Mouse (Mus musculus) limb, embryonic 14.5 days (tissue): ENCODE results near the gene R3hcc1l. TPM values are rescaled to one million over a fixed set of nuclear protein-coding genes. Genes with fewer than 3 reads are reported as not detected.

ENCODE experiments used
- ATAC-seq: fragments of 200-750 bp; cut with Nextera tagmentation; 2 replicates; pipeline ENCODE4 v1.8.0; 2017; ENCODE audit warnings: low read depth, moderate number of reproducible peaks, moderate TSS enrichment; ENCODE audit not compliant: low FRiP score
- DNase-seq: peaks from one replicate; pipeline ENCODE4 v3.0.0-alpha.2; 2015; ENCODE audit warnings: low spot score
- H3K27ac ChIP-seq: fragments of 300-500 bp; sonication (generic); replicated peaks from 2 replicates; pipeline ENCODE4 v1.5.1; 2014; ENCODE audit warnings: low read depth, mild to moderate bottlenecking, low read length, moderate library complexity, mixed read lengths
- H3K27me3 ChIP-seq: fragments of 300-500 bp; sonication (generic); 2 replicates; pipeline ENCODE4 v1.6.1; 2014; ENCODE audit warnings: low read length, mixed read lengths; ENCODE audit not compliant: control insufficient read depth, insufficient read depth
- H3K36me3 ChIP-seq: fragments of 300-500 bp; sonication (generic); 2 replicates; pipeline ENCODE4 v1.6.1; 2014; ENCODE audit warnings: mild to moderate bottlenecking, low read length, moderate library complexity, mixed read lengths; ENCODE audit not compliant: control insufficient read depth, insufficient read depth
- H3K4me1 ChIP-seq: fragments of 300-500 bp; sonication (generic); 2 replicates; pipeline ENCODE4 v1.6.1; 2014; ENCODE audit warnings: antibody characterized with exemption, low read length, mixed read lengths; ENCODE audit not compliant: control insufficient read depth, insufficient read depth
- H3K4me2 ChIP-seq: fragments of 300-500 bp; sonication (generic); replicated peaks from 2 replicates; pipeline ENCODE4 v1.6.1; 2014; ENCODE audit warnings: low read depth, mild to moderate bottlenecking, low read length, moderate library complexity; ENCODE audit not compliant: severe bottlenecking
- H3K4me3 ChIP-seq: fragments of 300-500 bp; sonication (generic); replicated peaks from 2 replicates; pipeline ENCODE4 v1.5.1; 2014; ENCODE audit warnings: low read length
- H3K9ac ChIP-seq: fragments of 300-500 bp; sonication (generic); 2 replicates; pipeline ENCODE4 v1.6.1; 2014; ENCODE audit warnings: mild to moderate bottlenecking, low read depth, low read length, moderate library complexity; ENCODE audit not compliant: severe bottlenecking
- H3K9me3 ChIP-seq: fragments of 300-500 bp; sonication (generic); 2 replicates; pipeline ENCODE4 v1.6.1; 2016; ENCODE audit warnings: low read length; ENCODE audit not compliant: control insufficient read depth
- POLR2A ChIP-seq: fragments of 200-500 bp; IDR thresholded peaks from 2 replicates; pipeline ENCODE4 v1.8.0; 2012; ENCODE audit warnings: inconsistent platforms, mild to moderate bottlenecking, moderate library complexity, borderline replicate concordance; ENCODE audit not compliant: insufficient read depth, insufficient read length; ENCODE audit errors: extremely low read depth
- WGBS: fragments of 180-500 bp; shearing (Covaris S2); extraction: QIAGEN DNeasy Blood & Tissue Kit; methylation state at CpG from one replicate; pipeline ENCODE4 v1.1.7; 2014; 5-methylcytosine and 5-hydroxymethylcytosine counted together
- polyA plus RNA-seq, 2 experiments: library from polyadenylated mRNA; depleted of rRNA in 1 of 2; stranded (reverse) in 1 of 2; unstranded in 1 of 2; fragments of >200 nt; fragmentation: Nextera tagmentation in 1 of 2; extraction: Ambion mirVana in 1 of 2; gene quantifications; 2 replicates each; pipeline versions ENCODE4 v1.2.1 to v1.2.3; 2012 to 2014

Gene R3hcc1l
- polyA plus RNA-seq, 2 experiments = 15.1 to 19.6 TPM

DNA sequence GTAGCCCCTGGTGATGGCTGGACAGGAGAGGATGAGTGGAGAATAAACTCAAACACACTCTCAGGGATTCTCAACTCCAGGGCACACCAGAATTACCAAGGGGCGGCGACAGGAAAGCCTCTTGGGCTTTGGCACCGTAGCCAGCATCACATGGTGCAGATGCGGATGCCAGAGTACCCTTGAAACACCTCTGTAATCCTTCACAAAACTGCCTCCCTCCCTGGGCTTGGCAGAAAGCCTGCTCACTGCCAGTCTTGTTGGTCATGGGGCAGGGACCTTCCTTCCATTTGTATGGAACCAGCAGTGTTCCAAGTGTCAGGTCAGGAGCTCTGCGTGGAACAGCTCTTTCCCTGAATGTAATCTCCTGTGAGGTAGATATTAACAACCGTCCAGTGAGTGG is 109.5 kb downstream of the R3hcc1l start:
- no peak for DNase-seq
- no peak for ATAC-seq

GRCm38 (mm10) chr19:42631541-42631961 is 113.0 kb downstream of the R3hcc1l start:
- H3K27ac ChIP-seq = no peak overlapping the region
- 4% methylated on average over 8 of the region's 8 CpGs for WGBS
- no peak for ATAC-seq
- H3K4me1 ChIP-seq = peaks cover 16% of the 10 kb centered on the region
- H3K4me3 ChIP-seq = no peak overlapping the region
- no peaks in the 10 kb centered on the region for H3K9me3 ChIP-seq
- H3K36me3 ChIP-seq = no peaks in the 10 kb centered on the region
- TF ChIP-seq POLR2A = no peak
- peak; percentile 47 for DNase-seq
- peak overlapping the region; percentile 14 for H3K4me2 ChIP-seq
- no peaks in the 10 kb centered on the region for H3K27me3 ChIP-seq
- H3K9ac ChIP-seq = no peak overlapping the region

More for the DNA sequence above, 109.5 kb downstream of the R3hcc1l start:
- no peak for TF ChIP-seq POLR2A
- H3K27ac ChIP-seq = no peak overlapping the region
- no peak overlapping the region for H3K4me3 ChIP-seq
- no peaks in the 10 kb centered on the region for H3K36me3 ChIP-seq
- H3K4me1 ChIP-seq = peaks cover 16% of the 10 kb centered on the region
- H3K9me3 ChIP-seq = no peaks in the 10 kb centered on the region
- 92% methylated on average over 6 of the region's 6 CpGs for WGBS
- H3K27me3 ChIP-seq = no peaks in the 10 kb centered on the region
- H3K4me2 ChIP-seq = no peak overlapping the region
- H3K9ac ChIP-seq = no peak overlapping the region

GRCm38 (mm10) chr19:42632301-42632700 is 113.7 kb downstream of the R3hcc1l start:
- no peak overlapping the region for H3K9ac ChIP-seq
- H3K36me3 ChIP-seq = no peaks in the 10 kb centered on the region
- no peaks in the 10 kb centered on the region for H3K9me3 ChIP-seq
- H3K27ac ChIP-seq = no peak overlapping the region
- ATAC-seq (no peak), DNase-seq (no peak)
- WGBS = 69% methylated on average over 4 of the region's 4 CpGs
- peaks cover 16% of the 10 kb centered on the region for H3K4me1 ChIP-seq
- H3K4me3 ChIP-seq = no peak overlapping the region
- no peak overlapping the region for H3K4me2 ChIP-seq
- H3K27me3 ChIP-seq = no peaks in the 10 kb centered on the region
- no peak for TF ChIP-seq POLR2A

- Histone ChIP-seq H3K4me1 (peaks cover 17% of the 10 kb centered on the region), H3K4me2 (no peak overlapping the region), H3K9me3 (no peaks in the 10 kb centered on the region), H3K4me3 (no peak overlapping the region), H3K27me3 (no peaks in the 10 kb centered on the region), H3K27ac (no peak overlapping the region), H3K36me3 (no peaks in the 10 kb centered on the region), H3K9ac (no peak overlapping the region)
- no peak for TF ChIP-seq POLR2A
- ATAC-seq (no peak), DNase-seq (no peak)
- 37% methylated on average over 2 of the region's 2 CpGs for WGBS
Observed at GRCm38 (mm10) chr19:42633650-42634049, 115.1 kb downstream of the R3hcc1l start.

DNA sequence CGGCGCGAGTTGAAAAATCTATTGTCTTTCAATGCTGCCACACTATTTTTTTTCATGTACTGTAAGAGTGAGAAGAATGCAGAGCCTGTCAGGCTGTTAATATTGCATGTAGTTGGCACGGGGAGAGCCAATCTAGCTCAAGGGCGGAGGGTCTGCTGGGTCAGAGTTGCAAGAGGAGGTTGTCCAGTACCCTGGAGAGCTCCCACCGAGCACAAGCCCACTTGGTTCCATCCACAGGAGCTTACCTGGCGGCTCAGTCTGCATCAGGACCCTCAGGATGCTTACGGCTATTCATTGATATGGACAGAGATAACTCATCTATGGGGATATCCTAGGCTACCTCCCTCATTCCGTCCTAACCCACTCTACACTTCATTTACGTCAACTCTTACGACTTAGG is 118.1 kb downstream of the R3hcc1l start:
- TF ChIP-seq POLR2A = no peak
- Histone ChIP-seq H3K4me1 (peaks cover 11% of the 10 kb centered on the region), H3K27ac (no peak overlapping the region), H3K9ac (no peak overlapping the region), H3K9me3 (no peaks in the 10 kb centered on the region), H3K36me3 (no peaks in the 10 kb centered on the region), H3K4me3 (no peak overlapping the region), H3K27me3 (no peaks in the 10 kb centered on the region), H3K4me2 (no peak overlapping the region)
- ATAC-seq (no peak), DNase-seq (peak; percentile 67)
- 43% methylated on average over 11 of the region's 11 CpGs for WGBS
